Comparison of ENCODE assay signal across 16 mouse cellular contexts in the genomic region with DNA sequence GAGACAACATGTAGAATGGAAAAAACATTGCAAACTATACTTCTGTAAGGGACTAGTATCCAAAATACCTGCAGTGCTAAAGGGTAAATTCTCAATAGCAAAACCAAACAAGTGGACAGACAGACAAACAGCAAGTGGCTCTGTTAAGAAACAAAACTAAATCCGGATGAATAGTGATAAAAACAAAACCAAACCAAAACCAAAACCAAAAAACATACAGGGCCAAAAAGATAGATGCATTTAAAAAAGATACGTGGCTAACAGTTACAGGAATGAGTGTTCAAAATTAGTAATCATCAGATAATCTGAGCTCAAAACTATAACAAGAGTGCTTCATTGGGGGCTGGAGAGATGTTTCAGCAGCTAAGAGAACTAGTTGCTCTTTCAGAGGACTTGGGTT.
"Had no signal": no experiment of that assay in that cellular context is flagged by ENCODE, and none has a peak within 500 bp of the region (broad histone marks: within the 10 kb centered on the region; RNA-seq: fewer than 3 reads in every experiment).

No protein-coding gene starts in this region.

- ATAC-seq: hindbrain, embryonic 16.5 days; intestine, embryonic 15.5 days; intestine, postnatal 0 days had no signal

- DNase-seq: gastrocnemius, adult 2 months; gastrocnemius, postnatal 10 days; gastrocnemius, postnatal 25 days; heart, adult 18-20 months; heart, postnatal 10 days; heart, postnatal 4 days; kidney, adult 18-20 months; kidney, adult 8-10 months; kidney, postnatal 10 days; kidney, postnatal 25 days; kidney, postnatal 4 days; liver; liver, embryonic 13.5 days had no signal
